Mouse (Mus musculus) mesoderm, embryonic 11.5 days (tissue): ENCODE measurements at regions not wholly inside any gene's neighbourhood (a gene's known extent, or its start where the extent isn't known, plus 50 kb on each side); places are given as distances from the start of the nearest gene placed in this dataset.
A peak's percentile ranks its signal among the peaks of the same experiment; 100 is the strongest.

Experiments used
- DNase-seq: peaks from one replicate; pipeline ENCODE4 v3.0.0-alpha.2; 2012; ENCODE audit warnings: low read depth, low spot score

GRCm38 (mm10) chr9:93509646-93510045, 967.6 kb downstream of the Plod2 start:
- DNase-seq: no peak

DNA sequence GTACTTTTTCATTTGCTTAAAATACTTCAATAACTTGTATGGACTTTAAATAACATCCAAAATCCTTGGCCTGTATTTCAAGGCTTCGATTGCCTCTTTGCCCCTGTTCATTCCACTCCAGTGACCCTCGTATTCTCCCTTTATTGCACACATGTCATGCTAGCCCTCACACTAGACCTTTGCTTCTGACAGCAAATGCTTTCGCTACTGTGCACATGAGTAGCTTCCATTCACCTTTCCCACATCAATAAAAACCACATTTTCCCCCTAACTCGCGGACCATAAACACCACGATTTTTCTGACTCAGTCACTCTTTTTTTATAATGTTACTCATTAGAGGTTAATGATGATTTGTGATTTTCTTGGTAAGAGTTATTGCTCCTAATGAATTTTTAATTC, 982.0 kb downstream of the Plod2 start:
- DNase-seq: peak; percentile 10

GRCm38 (mm10) chr9:93525132-93525531, 983.1 kb downstream of the Plod2 start:
- DNase-seq: no peak

DNA sequence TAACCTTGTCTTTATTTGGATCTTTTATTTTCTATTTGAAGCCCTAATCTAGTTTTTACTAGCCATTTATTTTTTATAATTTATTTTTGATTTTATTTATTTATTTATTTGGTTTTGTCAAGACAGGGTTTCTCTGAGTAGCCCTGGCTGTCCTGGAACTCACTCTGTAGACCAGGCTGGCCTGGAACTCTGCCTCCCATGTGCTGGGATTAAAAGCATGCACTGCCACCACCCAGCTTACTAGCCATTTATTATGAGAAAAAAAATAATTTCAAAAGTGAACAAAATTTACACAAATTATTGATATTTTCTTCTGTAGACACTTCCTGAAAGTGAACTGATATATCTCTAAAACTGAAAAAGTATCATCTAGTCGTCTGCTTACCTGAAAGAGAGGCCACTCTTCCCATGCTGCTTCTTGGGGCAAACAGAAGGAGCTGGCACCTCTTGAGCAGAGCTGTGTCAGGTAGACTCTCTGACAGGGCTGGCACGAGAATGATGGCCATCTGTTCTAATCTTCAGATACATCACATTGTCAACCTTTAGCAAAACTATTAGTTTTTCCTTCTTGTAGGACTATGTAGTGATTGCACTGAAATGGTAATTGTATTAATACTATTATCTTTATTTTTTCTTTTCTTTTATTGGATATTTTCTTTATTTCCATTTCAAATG, 988.8 kb downstream of the Plod2 start:
- DNase-seq: no peak
